Mouse (Mus musculus) cerebellum, adult 2 months (tissue): ENCODE measurements around the gene Arntl. TPM values are rescaled to one million over a fixed set of nuclear protein-coding genes. Genes with fewer than 3 reads are reported as not detected.

Experiments
- DNase-seq, 2 experiments: peaks; one replicate each; pipeline ENCODE4 v3.0.0; 2021
- H3K27ac ChIP-seq: fragments of 200-500 bp; 2 replicates; pipeline ENCODE4 v1.5.1; 2012; ENCODE audit warnings: low read length, control low read depth, inconsistent platforms; ENCODE audit not compliant: insufficient read depth
- H3K27me3 ChIP-seq: fragments of 200-500 bp; 2 replicates; pipeline ENCODE4 v1.6.1; 2012; ENCODE audit warnings: inconsistent platforms, mild to moderate bottlenecking, low read length, moderate library complexity; ENCODE audit not compliant: control insufficient read depth, insufficient read depth
- H3K4me1 ChIP-seq: fragments of 200-500 bp; 2 replicates; pipeline ENCODE4 v1.6.1; 2011; ENCODE audit warnings: low read length; ENCODE audit not compliant: control insufficient read depth, insufficient read depth
- H3K4me3 ChIP-seq: fragments of 200-500 bp; replicated peaks from 2 replicates; pipeline ENCODE3; 2011; ENCODE audit warnings: mild to moderate bottlenecking, low read depth, low read length, control low read depth; ENCODE audit not compliant: insufficient read depth
- CTCF ChIP-seq: fragments of 200-500 bp; IDR thresholded peaks from 2 replicates; pipeline ENCODE4 v1.5.1; 2011; ENCODE audit warnings: low read depth, mild to moderate bottlenecking, control low read depth, low read length, moderate library complexity, borderline replicate concordance; ENCODE audit not compliant: insufficient read depth
- POLR2A ChIP-seq: fragments of 200-500 bp; IDR thresholded peaks from 2 replicates; pipeline ENCODE4 v1.6.1; 2011; ENCODE audit warnings: low read length, control low read depth, borderline replicate concordance; ENCODE audit not compliant: insufficient read depth
- WGBS: fragments of 180-500 bp; shearing (Covaris S2); methylation state at CpG from one replicate; pipeline ENCODE4 v1.1.7; 2018; 5-methylcytosine and 5-hydroxymethylcytosine counted together
- polyA plus RNA-seq: library from polyadenylated mRNA; depleted of rRNA; stranded (reverse); fragments of >200 nt; gene quantifications from 2 replicates; pipeline ENCODE4 v1.2.3, GENCODE M21; 2012

Arntl gene
- polyA plus RNA-seq, 1 experiment, result 28.4 TPM

- 73% methylated on average over 5 of the region's 5 CpGs for WGBS
- TF ChIP-seq POLR2A (no peak), CTCF (no peak)
- Histone ChIP-seq H3K4me3 (no peak overlapping the region), H3K27ac (no peak overlapping the region), H3K4me1 (peaks cover 50% of the 10 kb centered on the region), H3K27me3 (no peaks in the 10 kb centered on the region)
- no peak for DNase-seq
These were observed 39.9 kb downstream of the Arntl start for GRCm38 (mm10) chr7:113247167-113247566.

GRCm38 (mm10) chr7:113249134-113249825, 42.0 kb downstream of the Arntl start:
- WGBS, result 36% methylated on average over 16 of the region's 16 CpGs
- Histone ChIP-seq H3K4me1 (peaks cover 53% of the 10 kb centered on the region), H3K4me3 (no peak overlapping the region), H3K27me3 (no peaks in the 10 kb centered on the region), H3K27ac (0 out of 2 replicates have a peak overlapping the region, but pooled peaks have one; percentile 9)
- no peak for TF ChIP-seq CTCF
- no peak for TF ChIP-seq POLR2A
- peak; percentile 75 to 87 for DNase-seq

GRCm38 (mm10) chr7:113250433-113250991, 43.2 kb downstream of the Arntl start:
- TF ChIP-seq POLR2A (no peak), CTCF (peak; percentile 69)
- peak; percentile 66 to 73 for DNase-seq
- H3K4me1 ChIP-seq, result peaks cover 47% of the 10 kb centered on the region

GRCm38 (mm10) chr7:113251001-113251400, 43.7 kb downstream of the Arntl start:
- Histone ChIP-seq H3K4me1 (peaks cover 45% of the 10 kb centered on the region), H3K27ac (no peak overlapping the region; the same call in 1 of the 2 replicates), H3K4me3 (no peak overlapping the region), H3K27me3 (no peaks in the 10 kb centered on the region)
- WGBS, result 11% methylated on average over 3 of the region's 3 CpGs
- DNase-seq, result peak; percentile 76 to 93
- no peak for TF ChIP-seq CTCF
- TF ChIP-seq POLR2A, result no peak

More at GRCm38 (mm10) chr7:113250433-113250991, 43.2 kb downstream of the Arntl start:
- no peak overlapping the region; the same call in 1 of the 2 replicates for H3K27ac ChIP-seq
- H3K27me3 ChIP-seq, result no peaks in the 10 kb centered on the region
- H3K4me3 ChIP-seq, result no peak overlapping the region
- WGBS, result 8% methylated on average over 3 of the region's 3 CpGs

GRCm38 (mm10) chr7:113251554-113251953, 44.3 kb downstream of the Arntl start:
- Histone ChIP-seq H3K27ac (no peak overlapping the region), H3K27me3 (no peaks in the 10 kb centered on the region)
- WGBS, result 46% methylated on average over 6 of the region's 6 CpGs

GRCm38 (mm10) chr7:113253777-113254405, 46.6 kb downstream of the Arntl start:
- DNase-seq, result no peak
- 92% methylated on average over 7 of the region's 7 CpGs for WGBS
- no peak overlapping the region for H3K4me3 ChIP-seq
- H3K27me3 ChIP-seq, result no peaks in the 10 kb centered on the region
- H3K27ac ChIP-seq, result no peak overlapping the region
- H3K4me1 ChIP-seq, result peaks cover 40% of the 10 kb centered on the region
- TF ChIP-seq CTCF, result no peak
- TF ChIP-seq POLR2A, result no peak

More at GRCm38 (mm10) chr7:113251554-113251953, 44.3 kb downstream of the Arntl start:
- DNase-seq, result no peak
- TF ChIP-seq POLR2A, result no peak
- Histone ChIP-seq H3K4me1 (peaks cover 45% of the 10 kb centered on the region), H3K4me3 (no peak overlapping the region)

- Histone ChIP-seq H3K27me3 (no peaks in the 10 kb centered on the region), H3K4me3 (no peak overlapping the region), H3K4me1 (peaks cover 25% of the 10 kb centered on the region), H3K27ac (no peak overlapping the region)
- WGBS, result 55% methylated on average over 4 of the region's 4 CpGs
- TF ChIP-seq CTCF (peak; percentile 50; the same call in 1 of the 2 replicates), POLR2A (no peak)
- DNase-seq, result no peak
These were observed 48.8 kb downstream of the Arntl start for GRCm38 (mm10) chr7:113256046-113256445.

GRCm38 (mm10) chr7:113258430-113258829, 51.2 kb downstream of the Arntl start:
- no peaks in the 10 kb centered on the region for H3K27me3 ChIP-seq
- WGBS, result 77% methylated on average over 4 of the region's 4 CpGs
- TF ChIP-seq CTCF, result peak; percentile 32; the same call in 1 of the 2 replicates
- no peak for TF ChIP-seq POLR2A
- H3K4me3 ChIP-seq, result no peak overlapping the region
- peaks cover 12% of the 10 kb centered on the region for H3K4me1 ChIP-seq
- DNase-seq, result no peak
- no peak overlapping the region for H3K27ac ChIP-seq
